In genomic region chr2:102400605-102401351, GRCm38 (mm10) we compare ENCODE assay signal across 8 mouse cellular contexts. TPM values are rescaled to one million over a fixed set of nuclear protein-coding genes. Genes with fewer than 3 reads are reported as not detected.
DNase-seq lines count a peak whose midpoint lies in the region; ATAC-seq lines count a peak whose summit lies in the region.

No protein-coding gene starts in this region.

- H3K4me3 ChIP-seq in hindbrain, embryonic 16.5 days (ENCODE audit: low read length) = peak overlapping the region; percentile 72

- peaks cover 21% of the 10 kb centered on the region for H3K4me1 ChIP-seq in hindbrain, embryonic 16.5 days (ENCODE audit: control insufficient read depth, insufficient read depth, low read depth, low read length)

- WGBS in hindbrain, embryonic 16.5 days = under 1% methylated on average over 87 of the region's 94 CpGs

- no peaks in the 10 kb centered on the region; the same call in 1 of the 2 replicates for H3K27me3 ChIP-seq in hindbrain, embryonic 16.5 days (replicated peaks; ENCODE audit: control insufficient read depth, insufficient read depth, low read length)

- peak overlapping the region; percentile 83 for H3K9ac ChIP-seq in hindbrain, embryonic 16.5 days (ENCODE audit: low read depth, low read length)

- H3K27ac ChIP-seq in hindbrain, embryonic 16.5 days (ENCODE audit: low read depth, low read length) = peak overlapping the region; percentile 91

- no peaks in the 10 kb centered on the region for H3K9me3 ChIP-seq in hindbrain, embryonic 16.5 days (ENCODE audit: control insufficient read depth, low read length)

- no peaks in the 10 kb centered on the region for H3K36me3 ChIP-seq in hindbrain, embryonic 16.5 days (ENCODE audit: control insufficient read depth, insufficient read depth, low read length)

- peak; percentile 84 for DNase-seq in ZHBTc4 (ENCODE audit: low read depth, low spot score)
- DNase-seq in cerebellum, postnatal 4 days (ENCODE audit: low spot score in 2 of 2) = peak; percentile 66 to 79
- peak; percentile 82 for DNase-seq in gastrocnemius, adult 18-20 months (ENCODE audit: low spot score)
- DNase-seq in left cerebral cortex, adult 18-20 months (ENCODE audit: low spot score in 2 of 2) = peak; percentile 82 to 92
- DNase-seq in lung, postnatal 4 days = peak; percentile 89 to 95
- DNase-seq in retina, postnatal 1 day = peak; percentile 92
- peak; percentile 86 for DNase-seq in thymus, postnatal 4 days

- peak overlapping the region; percentile 56 for H3K4me2 ChIP-seq in hindbrain, embryonic 16.5 days (ENCODE audit: low read length)

- peak; percentile 96 for ATAC-seq in hindbrain, embryonic 16.5 days

RNA-seq across cellular contexts. Expression of gene Trim44, which starts 6.8 kb away (rescaled TPM):
- 10 to 100 TPM; 14.8 to 17.7 TPM for total RNA-seq in gastrocnemius, adult 18-20 months (2021)
- 40.3 and 50.8 TPM in 2 replicates for polyA plus RNA-seq in hindbrain, embryonic 16.5 days (2015; fragmentation: Nextera tagmentation; extraction: Ambion mirVana)
- 100 to 1,000 TPM; 186 to 190 TPM for total RNA-seq in left cerebral cortex, adult 18-20 months (2021)

RNA-seq across cellular contexts. Expression of gene Fjx1, which starts 51.5 kb away (rescaled TPM):
- total RNA-seq in gastrocnemius, adult 18-20 months (2021) = under 1 TPM; 0.27 to 0.33 TPM
- polyA plus RNA-seq in hindbrain, embryonic 16.5 days (2015; fragmentation: Nextera tagmentation; extraction: Ambion mirVana) = 24.8 and 26.3 TPM in 2 replicates
- total RNA-seq in left cerebral cortex, adult 18-20 months (2021) = 10 to 100 TPM; 64.0 to 69.9 TPM

Comparison
In these comparisons a context has a peak if more than half of its experiments do, and no peak if none do; other contexts are left out.
1. Peak in every context shown above with its lines: DNase-seq, ATAC-seq, H3K4me3 ChIP-seq and H3K27ac ChIP-seq.
2. RNA of gene Trim44, which starts 6.8 kb away (total RNA-seq): 186 to 190 TPM in left cerebral cortex, adult 18-20 months; 14.8 to 17.7 TPM in gastrocnemius, adult 18-20 months; every median in the first group is over 4 times any median in the second.
3. RNA of gene Fjx1, which starts 51.5 kb away (total RNA-seq): 64.0 to 69.9 TPM in left cerebral cortex, adult 18-20 months; 0.27 to 0.33 TPM in gastrocnemius, adult 18-20 months; every median in the first group is over 10 times any median in the second.